Mouse (Mus musculus) ES-E14 (cell line): ENCODE results near the gene Macf1. TPM values are rescaled to one million over a fixed set of nuclear protein-coding genes. Genes with fewer than 3 reads are reported as not detected.
A peak's percentile ranks its signal among the peaks of the same experiment; 100 is the strongest.

Source experiments
- DNase-seq: peaks from one replicate; pipeline ENCODE4 v3.0.0-alpha.2; 2013; ENCODE audit warnings: low read depth, low spot score
- H3K27ac ChIP-seq: 2 replicates; pipeline ENCODE4 v1.5.1; 2012; ENCODE audit warnings: low read depth, mild to moderate bottlenecking, low read length, moderate library complexity, mixed read lengths; ENCODE audit not compliant: poor library complexity, insufficient read depth, severe bottlenecking
- H3K36me3 ChIP-seq: 2 replicates; pipeline ENCODE4 v1.6.1; 2012; ENCODE audit warnings: mild to moderate bottlenecking, low read length, moderate library complexity, mixed read lengths; ENCODE audit not compliant: control insufficient read depth, poor library complexity, insufficient read depth, severe bottlenecking
- H3K4me1 ChIP-seq, 2 experiments: fragments of 150-350 bp in 1 of 2; sonication (generic) in 1 of 2; 2 replicates each; pipeline ENCODE4 v1.6.1; 2012; ENCODE audit warnings: low read length in 2 of 2, mild to moderate bottlenecking in 1 of 2, mixed read lengths in 1 of 2; ENCODE audit not compliant: control insufficient read depth in 2 of 2, insufficient read depth in 2 of 2, poor library complexity in 1 of 2
- H3K4me3 ChIP-seq, 2 experiments: fragments of 150-350 bp in 1 of 2; sonication (generic) in 1 of 2; 2 replicates each; pipeline ENCODE4 v1.5.1; 2012; ENCODE audit warnings: low read length in 2 of 2, low read depth in 1 of 2, mild to moderate bottlenecking in 1 of 2, mixed read lengths in 1 of 2; ENCODE audit not compliant: insufficient read depth in 1 of 2, poor library complexity in 1 of 2, severe bottlenecking in 1 of 2
- H3K9ac ChIP-seq: 2 replicates; pipeline ENCODE4 v1.6.1; 2012; ENCODE audit warnings: low read depth, mild to moderate bottlenecking, low read length, mixed read lengths; ENCODE audit not compliant: poor library complexity, insufficient read depth, severe bottlenecking
- H3K9me3 ChIP-seq: fragments of 150-350 bp; sonication (generic); 2 replicates; pipeline ENCODE4 v1.6.1; 2012; ENCODE audit warnings: low read depth, mild to moderate bottlenecking, low read length; ENCODE audit not compliant: control insufficient read depth, insufficient read depth
- CHD2 ChIP-seq: IDR thresholded peaks from 2 replicates; pipeline ENCODE4 v1.6.1; 2014; ENCODE audit warnings: mild to moderate bottlenecking, low read depth, low read length, inconsistent platforms
- HCFC1 ChIP-seq: IDR thresholded peaks from 2 replicates; pipeline ENCODE4 v1.6.1; 2012; ENCODE audit warnings: low read length, inconsistent platforms, borderline replicate concordance; ENCODE audit not compliant: insufficient read depth
- MAFK ChIP-seq: IDR thresholded peaks from 2 replicates; pipeline ENCODE4 v1.6.1; 2014; ENCODE audit warnings: mild to moderate bottlenecking, low read depth, low read length, inconsistent platforms; ENCODE audit not compliant: insufficient read depth
- ZC3H11A ChIP-seq: IDR thresholded peaks from 2 replicates; pipeline ENCODE4 v1.6.1; 2012; ENCODE audit warnings: low read depth, mild to moderate bottlenecking, inconsistent platforms, low read length, borderline replicate concordance
- ZNF384 ChIP-seq: IDR thresholded peaks from 2 replicates; pipeline ENCODE4 v1.6.1; 2012; ENCODE audit warnings: low read depth, low read length, inconsistent platforms
- in situ Hi-C, 2 experiments: fragments of 600-800 bp; cut with MboI; formaldehyde crosslinking; loops; one replicate each; pipeline ENCODE4 v1.15.1; 2025; ENCODE audit warnings: low sequenced_read_pairs in 2 of 2, inconsistent platforms in 1 of 2; ENCODE audit not compliant: unreplicated experiment in 2 of 2
- total RNA-seq: library from RNA; depleted of rRNA; stranded (reverse); fragments of 300-350 nt; gene quantifications from 2 replicates; pipeline ENCODE4 v1.2.3, GENCODE M21; 2012; rRNA removed

Gene Macf1
- total RNA-seq, 1 experiment, result 277 TPM

- no peak for TF ChIP-seq HCFC1
- no peak for TF ChIP-seq CHD2
- no peak for TF ChIP-seq MAFK
- no peak for TF ChIP-seq ZNF384
- no peak for TF ChIP-seq ZC3H11A
- no peak for DNase-seq
- Histone ChIP-seq H3K36me3 (no peaks in the 10 kb centered on the region), H3K4me3 (no peak overlapping the region), H3K4me1 (peaks cover 0 to 6% of the 10 kb centered on the region in 2 experiments; a peak in 2 of 4 replicates), H3K9ac (no peak overlapping the region), H3K27ac (no peak overlapping the region), H3K9me3 (no peaks in the 10 kb centered on the region)
- in situ Hi-C loops, result no loop called here
Observed at GRCm38 (mm10) chr4:123313010-123313409, 371.1 kb downstream of the Macf1 start.

GRCm38 (mm10) chr4:123311845-123312244, 372.3 kb downstream of the Macf1 start:
- no peak overlapping the region for H3K9ac ChIP-seq
- H3K4me1 ChIP-seq, result peaks cover 0 to 6% of the 10 kb centered on the region in 2 experiments; a peak in 2 of 4 replicates
- no peak overlapping the region for H3K27ac ChIP-seq
- H3K4me3 ChIP-seq, result no peak overlapping the region
- DNase-seq, result no peak
- H3K9me3 ChIP-seq, result no peaks in the 10 kb centered on the region
- no peaks in the 10 kb centered on the region for H3K36me3 ChIP-seq
- TF ChIP-seq CHD2 (no peak), HCFC1 (no peak), ZC3H11A (no peak), ZNF384 (no peak)
- in situ Hi-C loops, result no loop called here

GRCm38 (mm10) chr4:123308292-123308691, 375.9 kb downstream of the Macf1 start:
- H3K9me3 ChIP-seq, result no peaks in the 10 kb centered on the region
- no peak for TF ChIP-seq ZC3H11A
- no peak for TF ChIP-seq ZNF384
- TF ChIP-seq HCFC1, result no peak
- no peak for TF ChIP-seq MAFK
- no peak for TF ChIP-seq CHD2
- H3K9ac ChIP-seq, result no peak overlapping the region
- in situ Hi-C loops, result loop anchor here in 1 of 2 experiments (10.0 kb wide), 1 partner anchor 77 kb away; no protein-coding TSS in a partner anchor
- no peak overlapping the region for H3K4me3 ChIP-seq
- H3K4me1 ChIP-seq, result peaks cover 0 to 6% of the 10 kb centered on the region in 2 experiments; a peak in 2 of 4 replicates
- no peak overlapping the region for H3K27ac ChIP-seq
- peaks cover under 1% of the 10 kb centered on the region; the same call in 1 of the 2 replicates for H3K36me3 ChIP-seq
- DNase-seq, result no peak

- Histone ChIP-seq H3K9me3 (no peaks in the 10 kb centered on the region), H3K4me1 (peaks cover 0 to 6% of the 10 kb centered on the region in 2 experiments; a peak in 2 of 4 replicates), H3K4me3 (no peak overlapping the region), H3K9ac (no peak overlapping the region), H3K36me3 (peaks cover 11% of the 10 kb centered on the region; the same call in 1 of the 2 replicates), H3K27ac (no peak overlapping the region)
- DNase-seq, result no peak
- no peak for TF ChIP-seq ZNF384
- no peak for TF ChIP-seq CHD2
- TF ChIP-seq ZC3H11A, result no peak
- no peak for TF ChIP-seq MAFK
- TF ChIP-seq HCFC1, result no peak
- in situ Hi-C loops, result loop anchor here in 1 of 2 experiments (10.0 kb wide), 1 partner anchor 78 kb away; no protein-coding TSS in a partner anchor
Observed at GRCm38 (mm10) chr4:123306999-123307398, 377.2 kb downstream of the Macf1 start.

- peaks cover 15% of the 10 kb centered on the region for H3K36me3 ChIP-seq
- in situ Hi-C loops, result loop anchor here in 1 of 2 experiments (10.0 kb wide), 1 partner anchor 79 kb away; no protein-coding TSS in a partner anchor
- H3K4me1 ChIP-seq, result peaks cover 0 to 6% of the 10 kb centered on the region in 2 experiments; a peak in 2 of 4 replicates
- no peak for TF ChIP-seq CHD2
- TF ChIP-seq ZC3H11A, result peak; percentile 71; the same call in 1 of the 2 replicates
- TF ChIP-seq MAFK, result peak; percentile 67
- H3K4me3 ChIP-seq, result no peak overlapping the region
- DNase-seq, result peak; percentile 56
- H3K27ac ChIP-seq, result no peak overlapping the region
- H3K9me3 ChIP-seq, result no peaks in the 10 kb centered on the region
- H3K9ac ChIP-seq, result no peak overlapping the region
Observed at GRCm38 (mm10) chr4:123305789-123306188, 378.4 kb downstream of the Macf1 start.

Other genes starting within 250 kb of the Macf1 start
- 72.8 and 92.9 TPM in 2 replicates for gene Ndufs5, start 33.8 kb upstream of the Macf1 start, total RNA-seq
- gene Akirin1, start 66.0 kb upstream of the Macf1 start, total RNA-seq, result 30.8 and 32.1 TPM in 2 replicates
- 2.7 and 4.8 TPM in 2 replicates for gene Rhbdl2, start 103.5 kb upstream of the Macf1 start, total RNA-seq
- not detected in 2 replicates for gene 4933427I04Rik, start 175.3 kb upstream of the Macf1 start, total RNA-seq
- gene Mycbp, start 220.5 kb upstream of the Macf1 start, total RNA-seq, result 40.9 and 49.5 TPM in 2 replicates
- 17.0 and 24.0 TPM in 2 replicates for gene Rragc, start 233.1 kb upstream of the Macf1 start, total RNA-seq
- 1.8 and 2.4 TPM in 2 replicates for gene 4930535I16Rik, start 233.7 kb upstream of the Macf1 start, total RNA-seq